Mouse (Mus musculus): ENCODE results near the gene Pole2. TPM values are rescaled to one million over a fixed set of nuclear protein-coding genes. Genes with fewer than 3 reads are reported as not detected.
A peak's percentile ranks its signal among the peaks of the same experiment; 100 is the strongest.

The Pole2 gene
- polyA plus RNA-seq, 1 experiment: not detected

DNA sequence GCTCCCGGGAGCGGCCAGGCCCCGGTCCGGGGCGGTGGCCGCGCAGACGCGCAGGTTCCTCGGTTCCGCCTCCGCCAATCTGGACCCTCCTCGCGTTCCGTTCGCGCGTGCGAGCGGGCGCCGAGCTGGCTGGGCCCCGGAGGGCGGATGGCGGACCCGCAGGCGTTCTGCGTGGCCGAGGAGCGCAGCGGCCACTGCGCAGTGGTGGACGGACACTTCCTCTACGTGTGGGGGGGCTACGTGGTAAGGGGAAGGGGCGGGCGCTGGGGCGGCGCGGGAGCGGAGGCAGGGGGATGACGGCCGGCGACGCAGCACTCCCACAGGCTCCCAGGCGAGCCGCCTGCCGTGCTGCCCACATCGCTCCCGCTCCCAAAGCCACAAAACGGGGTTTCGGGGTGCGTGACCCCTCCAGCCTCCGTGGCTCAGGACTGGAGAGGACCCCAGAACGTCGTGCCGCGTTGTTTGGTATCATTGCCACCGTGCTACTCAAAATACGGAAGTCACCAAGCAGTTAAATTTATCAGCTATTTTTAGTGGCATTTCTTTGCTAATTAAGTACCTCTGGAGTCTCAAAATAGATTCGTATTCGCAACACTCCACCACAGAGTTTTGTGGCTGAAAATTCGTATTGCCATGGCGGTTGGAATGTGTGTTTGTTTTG lies 13.9 kb upstream of the Pole2 start:
- under 1% methylated on average over 64 of the region's 64 CpGs for WGBS
- peak overlapping the region; percentile 78 for H3K4me3 ChIP-seq (ENCODE audit: insufficient read depth, low read depth, low read length)
- peaks cover 4% of the 10 kb centered on the region; the same call in 1 of the 2 replicates for H3K4me1 ChIP-seq (ENCODE audit: control insufficient read depth, insufficient read depth, low read length)
- TF ChIP-seq CTCF (IDR thresholded peaks at IDR 0.05; ENCODE audit: insufficient read depth, low read depth, low read length) (no peak), POLR2A (IDR thresholded peaks at IDR 0.05; ENCODE audit: insufficient read depth, low read depth, low read length) (peak; percentile 92)
- peak overlapping the region; percentile 91 for H3K27ac ChIP-seq (ENCODE audit: insufficient read depth, low read depth, low read length)

GRCm38 (mm10) chr12:69241405-69241770 lies 13.4 kb upstream of the Pole2 start:
- peaks cover 4% of the 10 kb centered on the region; the same call in 1 of the 2 replicates for H3K4me1 ChIP-seq (ENCODE audit: control insufficient read depth, insufficient read depth, low read length)
- peak overlapping the region; percentile 45 for H3K27ac ChIP-seq (ENCODE audit: insufficient read depth, low read depth, low read length)
- TF ChIP-seq POLR2A (IDR thresholded peaks at IDR 0.05; ENCODE audit: insufficient read depth, low read depth, low read length): no peak
- no peak for TF ChIP-seq CTCF (IDR thresholded peaks at IDR 0.05; ENCODE audit: insufficient read depth, low read depth, low read length)
- 0% methylated on average over 3 of the region's 3 CpGs for WGBS
- peak overlapping the region; percentile 78 for H3K4me3 ChIP-seq (ENCODE audit: insufficient read depth, low read depth, low read length)

DNA sequence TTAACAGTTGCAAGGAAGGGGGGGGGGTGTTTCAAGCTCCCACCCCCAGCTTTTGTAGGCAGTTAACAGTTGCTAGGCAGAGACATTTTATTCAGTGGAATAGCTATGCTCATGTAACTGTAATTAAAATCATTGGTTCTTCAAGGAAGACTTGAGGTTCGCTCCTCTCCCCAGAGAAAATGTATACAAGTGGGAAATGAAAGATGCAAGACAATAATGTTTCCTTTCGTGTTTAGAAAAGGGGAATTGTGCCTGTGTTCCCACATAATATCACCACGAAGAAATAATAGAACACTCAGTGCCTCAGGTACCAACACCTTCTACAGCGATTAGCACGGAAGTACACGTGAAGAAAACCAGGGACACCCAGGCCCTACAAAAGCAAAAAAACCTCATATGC lies 12.9 kb upstream of the Pole2 start, which contains the start of gene Klhdc1:
Klhdc1 (plus strand) TSS at position 301 of the 400 bp plus-strand sequence.
- Histone ChIP-seq H3K4me1 (ENCODE audit: control insufficient read depth, insufficient read depth, low read length) (peaks cover 4% of the 10 kb centered on the region; the same call in 1 of the 2 replicates), H3K4me3 (ENCODE audit: insufficient read depth, low read depth, low read length) (peak within 1 kb of the TSS; percentile 78), H3K27ac (ENCODE audit: insufficient read depth, low read depth, low read length) (peak within 1 kb of the TSS; percentile 91)
- WGBS: 54% methylated on average over 6 of the region's 6 CpGs
- no peak for TF ChIP-seq POLR2A (IDR thresholded peaks at IDR 0.05; ENCODE audit: insufficient read depth, low read depth, low read length)

DNA sequence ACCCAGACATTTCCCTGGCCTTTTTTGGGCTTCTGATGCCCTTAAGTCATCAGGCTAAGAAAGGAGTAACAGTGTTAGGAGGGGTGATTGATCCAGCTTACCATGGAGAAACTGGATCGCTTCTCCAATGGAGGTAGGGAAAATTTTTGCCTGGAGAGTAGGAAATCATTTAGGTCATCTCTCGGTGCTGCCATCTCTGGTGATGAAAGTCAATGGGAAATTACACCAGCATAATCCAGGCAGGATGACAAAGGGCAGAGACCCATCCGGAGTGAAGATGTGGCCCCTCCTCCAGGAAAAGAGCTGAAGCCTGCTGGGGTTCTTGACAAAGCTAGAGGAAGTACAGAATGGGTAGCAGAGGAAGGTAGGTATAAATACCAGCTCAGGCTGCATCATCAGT lies 10.3 kb upstream of the Pole2 start:
- no peak overlapping the region for H3K4me3 ChIP-seq (ENCODE audit: insufficient read depth, low read depth, low read length)
- no peak overlapping the region for H3K27ac ChIP-seq (ENCODE audit: insufficient read depth, low read depth, low read length)
- H3K4me1 ChIP-seq (ENCODE audit: control insufficient read depth, insufficient read depth, low read length): peaks cover 3% of the 10 kb centered on the region; the same call in 1 of the 2 replicates
- WGBS: 47% methylated on average over 3 of the region's 3 CpGs
- no peak for TF ChIP-seq CTCF (IDR thresholded peaks at IDR 0.05; ENCODE audit: insufficient read depth, low read depth, low read length)
- TF ChIP-seq POLR2A (IDR thresholded peaks at IDR 0.05; ENCODE audit: insufficient read depth, low read depth, low read length): no peak

GRCm38 (mm10) chr12:69235782-69236181 lies 7.8 kb upstream of the Pole2 start:
- Histone ChIP-seq H3K4me3 (ENCODE audit: insufficient read depth, low read depth, low read length) (no peak overlapping the region), H3K27ac (ENCODE audit: insufficient read depth, low read depth, low read length) (no peak overlapping the region), H3K4me1 (ENCODE audit: control insufficient read depth, insufficient read depth, low read length) (peaks cover 3% of the 10 kb centered on the region; the same call in 1 of the 2 replicates)
- TF ChIP-seq CTCF (IDR thresholded peaks at IDR 0.05; ENCODE audit: insufficient read depth, low read depth, low read length) (no peak), POLR2A (IDR thresholded peaks at IDR 0.05; ENCODE audit: insufficient read depth, low read depth, low read length) (no peak)
- 93% methylated on average over 6 of the region's 6 CpGs for WGBS

- Histone ChIP-seq H3K4me1 (ENCODE audit: control insufficient read depth, insufficient read depth, low read length) (no peaks in the 10 kb centered on the region), H3K27ac (ENCODE audit: insufficient read depth, low read depth, low read length) (no peak overlapping the region), H3K4me3 (ENCODE audit: insufficient read depth, low read depth, low read length) (no peak overlapping the region)
- TF ChIP-seq POLR2A (IDR thresholded peaks at IDR 0.05; ENCODE audit: insufficient read depth, low read depth, low read length) (no peak), CTCF (IDR thresholded peaks at IDR 0.05; ENCODE audit: insufficient read depth, low read depth, low read length) (no peak)
- 68% methylated on average over 2 of the region's 2 CpGs for WGBS
Observed at GRCm38 (mm10) chr12:69229251-69229650, 1.3 kb upstream of the Pole2 start.

- TF ChIP-seq POLR2A (IDR thresholded peaks at IDR 0.05; ENCODE audit: insufficient read depth, low read depth, low read length): no peak
- TF ChIP-seq CTCF (IDR thresholded peaks at IDR 0.05; ENCODE audit: insufficient read depth, low read depth, low read length): no peak
- Histone ChIP-seq H3K4me1 (ENCODE audit: control insufficient read depth, insufficient read depth, low read length) (peaks cover 3% of the 10 kb centered on the region; the same call in 1 of the 2 replicates), H3K4me3 (ENCODE audit: insufficient read depth, low read depth, low read length) (no peak overlapping the region), H3K27ac (ENCODE audit: insufficient read depth, low read depth, low read length) (no peak overlapping the region)
- 92% methylated on average over 19 of the region's 19 CpGs for WGBS
Observed at GRCm38 (mm10) chr12:69220613-69221277, 7.2 kb downstream of the Pole2 start.

DNA sequence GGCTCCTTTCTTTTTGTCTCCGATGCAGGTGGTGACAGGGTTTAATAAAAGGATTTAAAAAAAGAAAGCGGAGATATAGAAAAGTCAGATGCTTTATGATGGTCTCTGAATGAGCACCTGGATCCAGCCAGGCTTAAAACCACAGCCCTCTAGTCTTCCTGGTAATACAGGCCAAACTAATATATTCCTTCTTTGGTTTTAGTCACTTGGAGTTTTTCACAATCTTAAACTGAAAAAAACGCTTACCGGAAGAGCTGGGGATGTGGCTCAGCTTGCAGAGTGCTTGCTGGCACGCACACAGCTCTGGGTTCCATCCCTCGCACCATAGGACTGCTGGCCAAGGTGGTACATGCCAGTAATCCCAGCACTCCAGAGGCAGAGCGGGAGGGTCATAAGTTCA lies 11.4 kb downstream of the Pole2 start:
- no peak overlapping the region for H3K27ac ChIP-seq (ENCODE audit: insufficient read depth, low read depth, low read length)
- H3K4me1 ChIP-seq (ENCODE audit: control insufficient read depth, insufficient read depth, low read length): peaks cover 6% of the 10 kb centered on the region; the same call in 1 of the 2 replicates
- 88% methylated on average over 7 of the region's 7 CpGs for WGBS
- no peak overlapping the region for H3K4me3 ChIP-seq (ENCODE audit: insufficient read depth, low read depth, low read length)
- no peak for TF ChIP-seq CTCF (IDR thresholded peaks at IDR 0.05; ENCODE audit: insufficient read depth, low read depth, low read length)
- no peak for TF ChIP-seq POLR2A (IDR thresholded peaks at IDR 0.05; ENCODE audit: insufficient read depth, low read depth, low read length)

Measured in olfactory bulb, adult 2 months (tissue).